Mouse (Mus musculus) hematopoietic stem cell, adult 5-6 weeks (primary cell): ENCODE data around the gene Btbd8. TPM values are rescaled to one million over a fixed set of nuclear protein-coding genes. Genes with fewer than 3 reads are reported as not detected.

ENCODE experiments used
- ATAC-seq, 2 experiments: fragments of 125-278 bp in 1 of 2; replicated peaks in 1 of 2; 2 replicates each; pipeline ENCODE4 v1.8.0; 2016 to 2017; ENCODE audit warnings: inconsistent platforms in 2 of 2, mild to moderate bottlenecking in 2 of 2, moderate number of reproducible peaks in 2 of 2, low read depth in 1 of 2, moderate TSS enrichment in 1 of 2; ENCODE audit not compliant: low FRiP score in 2 of 2, poor library complexity in 2 of 2, severe bottlenecking in 2 of 2, insufficient read depth in 1 of 2, low TSS enrichment in 1 of 2
- total RNA-seq: library from RNA; stranded (forward); fragments of 172-1452, 232-1000 nt; gene quantifications from 2 replicates; pipeline ENCODE4 v1.2.3, GENCODE M21; 2017

The Btbd8 gene
- total RNA-seq, 1 experiment from 2014 or later = 14.2 TPM

DNA sequence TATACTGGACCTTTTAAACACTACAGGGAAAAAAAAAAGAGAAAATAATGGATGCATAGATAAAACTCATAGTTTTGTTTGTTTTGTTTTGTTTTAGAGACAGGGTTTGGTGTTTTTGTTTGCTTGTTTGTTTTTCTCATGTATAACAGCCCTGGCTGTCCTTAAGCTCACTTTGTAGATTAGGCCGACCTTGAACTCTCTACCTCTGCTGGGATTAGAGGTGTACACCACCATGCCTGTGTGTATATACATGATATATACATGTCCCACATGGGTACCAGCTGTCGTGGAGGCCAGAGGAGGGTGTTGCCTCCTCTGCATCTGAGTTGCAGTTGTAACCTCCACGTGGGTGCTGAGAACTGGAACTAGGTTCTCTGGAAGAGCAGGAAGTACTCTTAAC lies 110.6 kb downstream of the Btbd8 start:
- no peak for ATAC-seq

GRCm38 (mm10) chr5:107554336-107554735 lies 116.5 kb downstream of the Btbd8 start:
- ATAC-seq = no peak

- ATAC-seq = no peak
Observed at GRCm38 (mm10) chr5:107556969-107557368, 119.2 kb downstream of the Btbd8 start.

Other genes starting within 250 kb of the Btbd8 start
- 10.0 and 17.4 TPM in 2 replicates for gene Tgfbr3, start 148.4 kb upstream of the Btbd8 start, total RNA-seq
- 1.3 and 2.3 TPM in 2 replicates for gene Brdt, start 106.8 kb upstream of the Btbd8 start, total RNA-seq
- not detected in 2 replicates for gene Ephx4, start 35.3 kb upstream of the Btbd8 start, total RNA-seq
- gene Lpcat2b, start 6.4 kb upstream of the Btbd8 start, total RNA-seq = not detected in 2 replicates
- 1.9 TPM in 1 of 2 replicates, not detected in the other for gene Gm42669, start 69.6 kb downstream of the Btbd8 start, total RNA-seq
- gene 1700028K03Rik, start 96.7 kb downstream of the Btbd8 start, total RNA-seq = not detected in 2 replicates
- 45.7 and 58.5 TPM in 2 replicates for gene Rpap2, start 159.4 kb downstream of the Btbd8 start, total RNA-seq
- gene Glmn, start 159.9 kb downstream of the Btbd8 start, total RNA-seq = 17.4 and 25.1 TPM in 2 replicates